26 mouse cellular contexts compared by ENCODE assay signal in genomic region chr1:193289076-193289475, GRCm38 (mm10). TPM values are rescaled to one million over a fixed set of nuclear protein-coding genes. Genes with fewer than 3 reads are reported as not detected.
DNase-seq lines count a peak whose midpoint lies in the region; ATAC-seq and TF ChIP-seq lines count a peak whose summit lies in the region.
"Had no signal": no experiment of that assay in that cellular context is flagged by ENCODE, and none has a peak within 500 bp of the region (broad histone marks: within the 10 kb centered on the region; RNA-seq: fewer than 3 reads in every experiment).

No protein-coding gene starts in this region.

- no peaks in the 10 kb centered on the region for H3K27me3 ChIP-seq in forebrain, embryonic 11.5 days (ENCODE audit: control insufficient read depth, insufficient read depth, low read length)
- H3K27me3 ChIP-seq in forebrain, postnatal 0 days (ENCODE audit: insufficient read depth, low read length), result no peaks in the 10 kb centered on the region
- H3K27me3 ChIP-seq in liver, adult 2 months (ENCODE audit: control insufficient read depth, insufficient read depth, low read length), result no peaks in the 10 kb centered on the region
- no peaks in the 10 kb centered on the region for H3K27me3 ChIP-seq in liver, embryonic 11.5 days (replicated peaks; ENCODE audit: control insufficient read depth, insufficient read depth, low read length)
- no peaks in the 10 kb centered on the region for H3K27me3 ChIP-seq in midbrain, embryonic 11.5 days (ENCODE audit: control insufficient read depth, insufficient read depth, low read length)
- H3K27me3 ChIP-seq in midbrain, postnatal 0 days (ENCODE audit: insufficient read depth, low read length), result no peaks in the 10 kb centered on the region
- H3K27me3 ChIP-seq: CH12.LX; embryonic facial prominence, embryonic 12.5 days; forebrain, embryonic 12.5 days; Patski had no signal

- H3K27ac ChIP-seq in forebrain, embryonic 11.5 days (ENCODE audit: low read depth, low read length), result no peak overlapping the region
- H3K27ac ChIP-seq in forebrain, postnatal 0 days (ENCODE audit: low read depth, low read length), result no peak overlapping the region
- H3K27ac ChIP-seq in liver, adult 2 months (replicated peaks; ENCODE audit: insufficient read depth, low read depth, low read length), result peak overlapping the region; percentile 88
- H3K27ac ChIP-seq in liver, embryonic 11.5 days (ENCODE audit: low read depth, low read length), result no peak overlapping the region
- H3K27ac ChIP-seq in midbrain, embryonic 11.5 days (ENCODE audit: low read depth, low read length), result no peak overlapping the region
- H3K27ac ChIP-seq in midbrain, postnatal 0 days (ENCODE audit: low read depth, low read length), result no peak overlapping the region
- H3K27ac ChIP-seq: embryonic facial prominence, embryonic 10.5 days; embryonic facial prominence, embryonic 12.5 days; forebrain, embryonic 12.5 days had no signal

- H3K4me2 ChIP-seq in forebrain, embryonic 11.5 days (ENCODE audit: low read depth, low read length, severe bottlenecking), result no peak overlapping the region
- H3K4me2 ChIP-seq in forebrain, postnatal 0 days (ENCODE audit: low read depth), result no peak overlapping the region
- H3K4me2 ChIP-seq in liver, embryonic 11.5 days, result no peak overlapping the region
- H3K4me2 ChIP-seq in midbrain, embryonic 11.5 days, result no peak overlapping the region
- H3K4me2 ChIP-seq in midbrain, postnatal 0 days (ENCODE audit: low read depth, low read length, poor library complexity, severe bottlenecking), result no peak overlapping the region
- H3K4me2 ChIP-seq: embryonic facial prominence, embryonic 12.5 days; forebrain, embryonic 12.5 days had no signal

- H3K9me3 ChIP-seq in forebrain, embryonic 11.5 days (ENCODE audit: control insufficient read depth, low read length), result no peaks in the 10 kb centered on the region
- no peaks in the 10 kb centered on the region for H3K9me3 ChIP-seq in forebrain, postnatal 0 days (ENCODE audit: low read length)
- H3K9me3 ChIP-seq in liver, embryonic 11.5 days (ENCODE audit: control insufficient read depth, low read length), result no peaks in the 10 kb centered on the region
- H3K9me3 ChIP-seq in midbrain, embryonic 11.5 days (ENCODE audit: control insufficient read depth, low read length), result no peaks in the 10 kb centered on the region
- H3K9me3 ChIP-seq in midbrain, postnatal 0 days (ENCODE audit: low read length), result no peaks in the 10 kb centered on the region
- H3K9me3 ChIP-seq: embryonic facial prominence, embryonic 10.5 days; embryonic facial prominence, embryonic 12.5 days; forebrain, embryonic 12.5 days; G1E had no signal

- no peak overlapping the region for H3K9ac ChIP-seq in forebrain, embryonic 11.5 days (ENCODE audit: low read length)
- no peak overlapping the region for H3K9ac ChIP-seq in forebrain, postnatal 0 days
- no peak overlapping the region for H3K9ac ChIP-seq in liver, adult 2 months (ENCODE audit: low read depth, low read length)
- H3K9ac ChIP-seq in liver, embryonic 11.5 days (ENCODE audit: low read depth, low read length), result no peak overlapping the region
- H3K9ac ChIP-seq in midbrain, embryonic 11.5 days (ENCODE audit: low read length), result no peak overlapping the region
- no peak overlapping the region for H3K9ac ChIP-seq in midbrain, postnatal 0 days (replicated peaks; ENCODE audit: low read length, poor library complexity, severe bottlenecking)
- H3K9ac ChIP-seq: embryonic facial prominence, embryonic 12.5 days; forebrain, embryonic 12.5 days had no signal

- peak; percentile 38 for DNase-seq in forebrain, embryonic 11.5 days (ENCODE audit: low spot score)
- DNase-seq in forebrain, postnatal 0 days, result no peak
- DNase-seq in kidney, adult 8-10 months, result peak; percentile 18 to 38
- no peak for DNase-seq in kidney, postnatal 14 days
- DNase-seq in liver, adult 2 months (ENCODE audit: extremely low read depth, low read depth, low spot score), result peak; percentile 99
- no peak for DNase-seq in liver, embryonic 11.5 days (ENCODE audit: low spot score)
- DNase-seq in midbrain, embryonic 11.5 days (ENCODE audit: low spot score, missing footprints), result peak; percentile 26
- DNase-seq in midbrain, postnatal 0 days (ENCODE audit: low spot score), result no peak
- DNase-seq: adrenal gland, adult 8-10 months; adrenal gland, postnatal 14 days; adrenal gland, postnatal 36 days; B cell, adult 2 months; cerebellum, adult 11-12 months; cerebellum, adult 2 months; cerebellum, adult 9-10 months; cerebellum, postnatal 10 days; cerebellum, postnatal 25 days had no signal

- no peaks in the 10 kb centered on the region for H3K79me2 ChIP-seq in liver, adult 2 months (ENCODE audit: control insufficient read depth, insufficient read depth, low read length)

- no peak overlapping the region for H3K4me3 ChIP-seq in forebrain, embryonic 11.5 days (ENCODE audit: low read depth, low read length)
- no peak overlapping the region for H3K4me3 ChIP-seq in forebrain, postnatal 0 days (ENCODE audit: low read depth, low read length)
- no peak overlapping the region for H3K4me3 ChIP-seq in liver, adult 2 months (ENCODE audit: insufficient read depth, low read depth, low read length)
- H3K4me3 ChIP-seq in liver, embryonic 11.5 days (ENCODE audit: low read depth, low read length), result no peak overlapping the region
- H3K4me3 ChIP-seq in midbrain, embryonic 11.5 days (ENCODE audit: low read depth, low read length), result no peak overlapping the region
- H3K4me3 ChIP-seq in midbrain, postnatal 0 days (ENCODE audit: low read depth, low read length), result no peak overlapping the region
- H3K4me3 ChIP-seq: embryonic facial prominence, embryonic 10.5 days; embryonic facial prominence, embryonic 12.5 days; forebrain, embryonic 12.5 days had no signal

- ATAC-seq in forebrain, embryonic 11.5 days (replicated peaks; ENCODE audit: low FRiP score), result no peak
- ATAC-seq in forebrain, postnatal 0 days, result no peak
- ATAC-seq in liver, embryonic 11.5 days (replicated peaks; ENCODE audit: low FRiP score), result no peak
- ATAC-seq in midbrain, embryonic 11.5 days (ENCODE audit: low FRiP score), result no peak
- no peak for ATAC-seq in midbrain, postnatal 0 days (ENCODE audit: low FRiP score)
- ATAC-seq: activated CD4-positive, CD25-positive, alpha-beta regulatory T cell, adult 4 months; CD4-positive, CD25-positive, alpha-beta regulatory T cell, adult 4 months; forebrain, embryonic 14.5 days; Patski had no signal

- no peaks in the 10 kb centered on the region for H3K36me3 ChIP-seq in forebrain, embryonic 11.5 days (ENCODE audit: control insufficient read depth, insufficient read depth, low read length)
- H3K36me3 ChIP-seq in forebrain, postnatal 0 days (ENCODE audit: insufficient read depth), result no peaks in the 10 kb centered on the region
- no peaks in the 10 kb centered on the region for H3K36me3 ChIP-seq in liver, adult 2 months (ENCODE audit: control insufficient read depth, insufficient read depth, low read length)
- no peaks in the 10 kb centered on the region for H3K36me3 ChIP-seq in liver, embryonic 11.5 days (ENCODE audit: control insufficient read depth, insufficient read depth, low read length)
- H3K36me3 ChIP-seq in midbrain, embryonic 11.5 days (ENCODE audit: control insufficient read depth, insufficient read depth, low read length), result no peaks in the 10 kb centered on the region
- H3K36me3 ChIP-seq in midbrain, postnatal 0 days (ENCODE audit: insufficient read depth, low read length), result no peaks in the 10 kb centered on the region
- H3K36me3 ChIP-seq: embryonic facial prominence, embryonic 10.5 days; embryonic facial prominence, embryonic 12.5 days; forebrain, embryonic 12.5 days; G1E had no signal

- WGBS in forebrain, embryonic 11.5 days, result 91% methylated on average over 3 of the region's 3 CpGs
- 92% methylated on average over 3 of the region's 3 CpGs for WGBS in forebrain, postnatal 0 days
- WGBS in liver, adult 2 months, result 23% methylated on average over 3 of the region's 3 CpGs
- WGBS in liver, embryonic 11.5 days, result 89% methylated on average over 3 of the region's 3 CpGs
- 90% methylated on average over 3 of the region's 3 CpGs for WGBS in midbrain, embryonic 11.5 days
- 93% methylated on average over 3 of the region's 3 CpGs for WGBS in midbrain, postnatal 0 days

- no peak for TF ChIP-seq POLR2A in liver, adult 2 months (IDR thresholded peaks at IDR 0.05; ENCODE audit: extremely low read depth, insufficient read depth, low read length)

- H3K4me1 ChIP-seq in forebrain, embryonic 11.5 days (replicated peaks; ENCODE audit: control insufficient read depth, insufficient read depth, low read length), result no peaks in the 10 kb centered on the region
- H3K4me1 ChIP-seq in forebrain, postnatal 0 days (ENCODE audit: insufficient read depth), result no peaks in the 10 kb centered on the region
- H3K4me1 ChIP-seq in liver, adult 2 months (ENCODE audit: control insufficient read depth, insufficient read depth, low read length), result peaks cover 31% of the 10 kb centered on the region
- no peaks in the 10 kb centered on the region for H3K4me1 ChIP-seq in liver, embryonic 11.5 days (replicated peaks; ENCODE audit: control insufficient read depth, insufficient read depth, low read length)
- H3K4me1 ChIP-seq in midbrain, embryonic 11.5 days (ENCODE audit: control insufficient read depth, insufficient read depth, low read length), result no peaks in the 10 kb centered on the region
- no peaks in the 10 kb centered on the region for H3K4me1 ChIP-seq in midbrain, postnatal 0 days (ENCODE audit: insufficient read depth, low read length)
- H3K4me1 ChIP-seq: embryonic facial prominence, embryonic 10.5 days; embryonic facial prominence, embryonic 12.5 days; forebrain, embryonic 12.5 days had no signal

- TF ChIP-seq CTCF in forebrain, postnatal 0 days (IDR thresholded peaks at IDR 0.05; ENCODE audit: low read depth), result no peak
- TF ChIP-seq CTCF in liver, adult 2 months (IDR thresholded peaks at IDR 0.05; ENCODE audit: low read depth, low read length), result no peak
- TF ChIP-seq CTCF in midbrain, postnatal 0 days (IDR thresholded peaks at IDR 0.05), result no peak

RNA-seq across cellular contexts. Expression of gene G0s2, which starts 16.1 kb away (rescaled TPM):
- polyA plus RNA-seq in forebrain, embryonic 11.5 days (2014; fragmentation: Nextera tagmentation; extraction: Ambion mirVana), result 6.5 and 6.8 TPM in 2 replicates
- total RNA-seq in forebrain, postnatal 0 days (2014; rRNA removed), result 5.7 and 11.0 TPM in 2 replicates
- polyA plus RNA-seq in forebrain, postnatal 0 days (2015; fragmentation: Nextera tagmentation; extraction: Ambion mirVana), result 4.7 and 5.0 TPM in 2 replicates
- total RNA-seq in liver, adult 2 months (2014; rRNA removed), result 78.0 and 106 TPM in 2 replicates
- 179 and 444 TPM in 2 replicates for polyA plus RNA-seq in liver, adult 2 months (2012; rRNA removed)
- polyA plus RNA-seq in liver, embryonic 11.5 days (2014; fragmentation: Nextera tagmentation; extraction: Ambion mirVana), result 33.2 and 33.3 TPM in 2 replicates
- 7.9 and 11.4 TPM in 2 replicates for polyA plus RNA-seq in midbrain, embryonic 11.5 days (2014; fragmentation: Nextera tagmentation; extraction: Ambion mirVana)
- total RNA-seq in midbrain, postnatal 0 days (2014; rRNA removed), result 5.3 and 8.6 TPM in 2 replicates
- 5.8 and 6.5 TPM in 2 replicates for polyA plus RNA-seq in midbrain, postnatal 0 days (2015; fragmentation: Nextera tagmentation; extraction: Ambion mirVana)
- total RNA-seq: CH12.LX, G1E had no signal
- polyA plus RNA-seq: G1E, Patski had no signal

RNA-seq across cellular contexts. Expression of gene Hsd11b1, which starts 25.2 kb away (rescaled TPM):
- not detected in 2 replicates for polyA plus RNA-seq in forebrain, embryonic 11.5 days (2014; fragmentation: Nextera tagmentation; extraction: Ambion mirVana)
- total RNA-seq in forebrain, postnatal 0 days (2014; rRNA removed), result 1.8 TPM in 2 replicates
- polyA plus RNA-seq in forebrain, postnatal 0 days (2015; fragmentation: Nextera tagmentation; extraction: Ambion mirVana), result 2.0 and 2.1 TPM in 2 replicates
- 807 and 1,077 TPM in 2 replicates for total RNA-seq in liver, adult 2 months (2014; rRNA removed)
- 826 and 1,028 TPM in 2 replicates for polyA plus RNA-seq in liver, adult 2 months (2012; rRNA removed)
- polyA plus RNA-seq in liver, embryonic 11.5 days (2014; fragmentation: Nextera tagmentation; extraction: Ambion mirVana), result 1.1 and 1.8 TPM in 2 replicates
- 0.23 TPM in 1 of 2 replicates, not detected in the other for polyA plus RNA-seq in midbrain, embryonic 11.5 days (2014; fragmentation: Nextera tagmentation; extraction: Ambion mirVana)
- 2.7 and 3.0 TPM in 2 replicates for total RNA-seq in midbrain, postnatal 0 days (2014; rRNA removed)
- polyA plus RNA-seq in midbrain, postnatal 0 days (2015; fragmentation: Nextera tagmentation; extraction: Ambion mirVana), result 2.8 and 3.4 TPM in 2 replicates
- polyA plus RNA-seq: forebrain, embryonic 12.5 days; G1E had no signal

Comparison
In these comparisons a context has a peak if more than half of its experiments do, and no peak if none do; other contexts are left out.
1. DNase-seq: peak in forebrain, embryonic 11.5 days (single experiment), kidney, adult 8-10 months (2 of 2), liver, adult 2 months (single experiment) and midbrain, embryonic 11.5 days (single experiment); none in forebrain, postnatal 0 days (single experiment), kidney, postnatal 14 days (single experiment), liver, embryonic 11.5 days (single experiment) and midbrain, postnatal 0 days (single experiment).
2. RNA of gene Hsd11b1, which starts 25.2 kb away (polyA plus RNA-seq): 826 to 1,028 TPM in liver, adult 2 months; 2.8 to 3.4 TPM in midbrain, postnatal 0 days, 2.0 to 2.1 TPM in forebrain, postnatal 0 days, 1.1 to 1.8 TPM in liver, embryonic 11.5 days, not detected in forebrain, embryonic 11.5 days and 0.23 TPM in midbrain, embryonic 11.5 days; every median in the first group is over 100 times any median in the second.